Mouse (Mus musculus) olfactory bulb, adult 2 months (tissue): ENCODE measurements around the gene BC051665. TPM values are rescaled to one million over a fixed set of nuclear protein-coding genes. Genes with fewer than 3 reads are reported as not detected.

Source experiments
- H3K27ac ChIP-seq: fragments of 200-500 bp; 2 replicates; pipeline ENCODE4 v1.5.1; 2012; ENCODE audit warnings: low read depth, low read length; ENCODE audit not compliant: insufficient read depth
- H3K4me1 ChIP-seq: fragments of 200-500 bp; 2 replicates; pipeline ENCODE4 v1.6.1; 2012; ENCODE audit warnings: low read length; ENCODE audit not compliant: control insufficient read depth, insufficient read depth
- H3K4me3 ChIP-seq: fragments of 200-500 bp; 2 replicates; pipeline ENCODE4 v1.5.1; 2012; ENCODE audit warnings: mild to moderate bottlenecking, low read depth, low read length, moderate library complexity; ENCODE audit not compliant: insufficient read depth
- CTCF ChIP-seq: fragments of 200-500 bp; IDR thresholded peaks from 2 replicates; pipeline ENCODE4 v1.5.1; 2012; ENCODE audit warnings: low read depth, mild to moderate bottlenecking, low read length, moderate library complexity; ENCODE audit not compliant: insufficient read depth
- POLR2A ChIP-seq: fragments of 200-500 bp; IDR thresholded peaks from 2 replicates; pipeline ENCODE4 v1.6.1; 2012; ENCODE audit warnings: mild to moderate bottlenecking, low read depth, low read length, moderate library complexity; ENCODE audit not compliant: insufficient read depth
- WGBS: fragments of 180-500 bp; shearing (Covaris S2); methylation state at CpG from one replicate; pipeline ENCODE4 v1.1.7; 2018; 5-methylcytosine and 5-hydroxymethylcytosine counted together
- polyA plus RNA-seq: library from polyadenylated mRNA; stranded (reverse); fragments of >200 nt; gene quantifications from 2 replicates; pipeline ENCODE4 v1.2.4, GENCODE M21; 2012; ENCODE audit warnings: low replicate concordance; ENCODE audit not compliant: missing spikeins, insufficient read depth, insufficient read length

The BC051665 gene
- not detected in 2 replicates for polyA plus RNA-seq

GRCm38 (mm10) chr13:60786264-60786663 lies at the start of gene BC051665:
BC051665 (minus strand) TSS chr13:60786364.
- Histone ChIP-seq H3K4me3 (no peak within 1 kb of the TSS), H3K4me1 (no peaks in the 10 kb centered on the region), H3K27ac (no peak within 1 kb of the TSS)
- TF ChIP-seq CTCF (no peak), POLR2A (no peak)

- Histone ChIP-seq H3K4me3 (no peak overlapping the region), H3K4me1 (no peaks in the 10 kb centered on the region), H3K27ac (no peak overlapping the region)
- 68% methylated on average over 3 of the region's 3 CpGs for WGBS
- TF ChIP-seq POLR2A (no peak), CTCF (no peak)
Observed at GRCm38 (mm10) chr13:60826052-60826451, 39.9 kb upstream of the BC051665 start.

DNA sequence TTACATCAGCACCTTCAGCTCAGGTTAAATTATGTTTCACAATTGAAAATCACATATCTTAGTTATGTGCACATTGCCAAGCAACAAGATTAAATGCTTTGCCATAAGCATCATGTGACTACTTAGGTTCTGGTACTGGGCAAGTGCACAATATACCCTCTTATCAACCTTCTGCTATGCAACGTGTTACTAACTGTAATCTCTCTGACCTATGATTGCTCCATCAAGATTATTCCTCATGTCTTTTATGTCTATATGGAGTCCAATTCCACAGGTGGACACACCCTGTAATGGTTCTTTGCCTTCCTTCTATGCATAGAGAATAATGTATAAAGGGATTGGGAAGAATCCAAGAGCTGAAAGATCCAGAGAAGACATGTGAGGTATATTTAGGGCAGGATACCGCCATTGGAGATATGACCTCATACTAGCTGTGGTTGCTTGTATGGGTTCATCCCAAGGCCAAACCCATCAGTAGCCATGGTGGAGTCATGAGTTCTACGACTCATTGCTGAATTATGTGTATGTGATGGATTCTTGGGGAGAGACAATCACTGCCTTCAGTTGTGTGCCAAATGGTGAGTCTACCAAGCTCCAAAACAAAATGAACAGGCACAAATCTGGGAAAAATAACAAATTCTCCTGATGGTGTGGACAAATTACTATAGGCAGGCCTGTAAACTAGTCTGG lies 34.5 kb upstream of the BC051665 start:
- Histone ChIP-seq H3K4me1 (no peaks in the 10 kb centered on the region), H3K4me3 (no peak overlapping the region), H3K27ac (no peak overlapping the region)
- WGBS = 86% methylated on average over 3 of the region's 3 CpGs
- TF ChIP-seq POLR2A (no peak), CTCF (no peak)

- WGBS = 9% methylated on average over 7 of the region's 7 CpGs
- Histone ChIP-seq H3K27ac (no peak overlapping the region), H3K4me1 (no peaks in the 10 kb centered on the region), H3K4me3 (no peak overlapping the region)
- TF ChIP-seq POLR2A = no peak
- no peak for TF ChIP-seq CTCF
Observed at GRCm38 (mm10) chr13:60819469-60819868, 33.3 kb upstream of the BC051665 start.

DNA sequence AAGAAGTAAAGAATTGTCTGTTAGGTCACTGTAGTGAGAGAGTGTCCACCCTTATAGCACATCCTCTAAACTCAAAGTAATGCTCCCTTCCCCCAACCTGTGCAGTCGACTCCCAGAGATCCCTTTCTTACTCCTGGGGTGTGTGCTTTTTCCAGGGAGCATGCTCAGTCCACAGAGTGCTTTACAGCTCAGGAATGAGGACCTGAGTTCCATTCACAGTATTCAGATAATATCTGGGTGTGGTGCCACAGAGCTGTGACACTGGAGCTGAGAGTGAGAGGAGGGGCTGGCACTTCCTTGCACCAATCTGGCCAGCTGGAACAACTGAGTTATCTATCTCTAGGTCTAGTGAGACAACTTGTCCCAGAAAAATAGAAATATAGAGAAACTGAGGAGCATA lies 27.6 kb upstream of the BC051665 start:
- Histone ChIP-seq H3K4me3 (no peak overlapping the region), H3K4me1 (no peaks in the 10 kb centered on the region), H3K27ac (no peak overlapping the region)
- 50% methylated on average over 1 of the region's 1 CpGs for WGBS
- no peak for TF ChIP-seq POLR2A
- TF ChIP-seq CTCF = no peak

DNA sequence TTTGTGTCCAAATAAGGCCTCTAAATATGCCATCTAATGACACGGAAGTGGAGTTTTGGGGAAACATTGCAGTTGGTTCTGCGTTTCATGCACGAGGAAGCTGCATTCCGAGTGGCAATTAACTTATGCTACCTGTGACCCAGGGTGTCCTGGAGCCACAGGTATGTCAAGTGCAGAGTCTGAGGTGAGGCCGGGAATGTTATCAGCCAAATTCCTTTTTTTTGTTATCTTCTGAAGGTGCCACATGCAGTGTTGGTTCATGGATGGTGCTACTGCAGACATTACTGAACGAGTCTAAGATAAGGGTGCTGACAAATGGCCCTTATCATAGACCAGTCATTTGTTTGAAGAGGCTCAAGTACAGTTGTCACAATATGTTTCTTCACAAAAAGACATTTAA lies 26.6 kb upstream of the BC051665 start:
- no peak overlapping the region for H3K4me3 ChIP-seq
- no peak overlapping the region for H3K27ac ChIP-seq
- WGBS = 93% methylated on average over 6 of the region's 6 CpGs
- TF ChIP-seq POLR2A = no peak
- no peaks in the 10 kb centered on the region for H3K4me1 ChIP-seq

GRCm38 (mm10) chr13:60809690-60810089 lies 23.5 kb upstream of the BC051665 start:
- Histone ChIP-seq H3K27ac (no peak overlapping the region), H3K4me3 (no peak overlapping the region), H3K4me1 (no peaks in the 10 kb centered on the region)
- WGBS = 69% methylated on average over 2 of the region's 2 CpGs
- TF ChIP-seq CTCF (no peak), POLR2A (no peak)

DNA sequence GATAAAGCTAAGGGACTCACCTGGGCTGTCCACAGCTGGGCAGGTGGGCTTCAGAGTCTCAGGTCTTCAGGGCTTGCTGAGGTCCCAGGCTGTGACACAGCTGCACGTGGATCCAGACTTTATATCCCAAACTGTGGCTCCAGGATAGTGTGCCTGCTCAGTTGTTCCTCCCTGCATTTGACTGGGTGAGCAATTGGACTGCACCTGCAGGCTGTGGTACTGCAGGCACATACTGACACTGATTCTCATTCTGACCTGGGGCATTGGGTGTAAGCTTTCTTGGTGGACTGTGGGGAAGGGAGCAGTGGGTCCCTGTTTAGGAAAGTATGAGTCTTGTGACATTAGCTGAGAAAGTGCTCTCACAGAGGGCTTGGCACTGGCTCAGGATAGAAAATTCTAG lies 16.6 kb upstream of the BC051665 start, which contains the start of gene Ctsll3:
Gene Ctsll3 (minus strand): TSS at position 101 of the 400 bp plus-strand sequence.
- H3K4me3 ChIP-seq = no peak within 1 kb of the TSS
- no peak within 1 kb of the TSS for H3K27ac ChIP-seq
- TF ChIP-seq POLR2A (no peak), CTCF (no peak)
- WGBS = 66% methylated on average over 1 of the region's 1 CpGs
- H3K4me1 ChIP-seq = no peaks in the 10 kb centered on the region

GRCm38 (mm10) chr13:60789466-60789865 lies 3.3 kb upstream of the BC051665 start:
- WGBS = 79% methylated on average over 1 of the region's 1 CpGs
- H3K4me3 ChIP-seq = no peak overlapping the region
- no peak for TF ChIP-seq POLR2A
- TF ChIP-seq CTCF = no peak

GRCm38 (mm10) chr13:60783301-60783700 lies 2.9 kb downstream of the BC051665 start:
- TF ChIP-seq CTCF = no peak
- TF ChIP-seq POLR2A = no peak
- Histone ChIP-seq H3K4me1 (no peaks in the 10 kb centered on the region), H3K27ac (no peak overlapping the region), H3K4me3 (no peak overlapping the region)
- WGBS = 88% methylated on average over 7 of the region's 7 CpGs

More at GRCm38 (mm10) chr13:60789466-60789865, 3.3 kb upstream of the BC051665 start:
- H3K4me1 ChIP-seq = no peaks in the 10 kb centered on the region
- no peak overlapping the region for H3K27ac ChIP-seq

- WGBS = 86% methylated on average over 3 of the region's 3 CpGs
- Histone ChIP-seq H3K27ac (no peak overlapping the region), H3K4me3 (no peak overlapping the region), H3K4me1 (no peaks in the 10 kb centered on the region)
- TF ChIP-seq CTCF (no peak), POLR2A (no peak)
Observed at GRCm38 (mm10) chr13:60780534-60780933, 5.6 kb downstream of the BC051665 start.
